Mouse (Mus musculus) liver, postnatal 0 days (tissue): ENCODE results near the gene Dach1.

Experiments
- CTCF ChIP-seq: sonication (generic); IDR thresholded peaks from 2 replicates; pipeline ENCODE4 v1.5.1; 2016; ENCODE audit warnings: antibody characterized with exemption, low read depth
- EP300 ChIP-seq: IDR thresholded peaks from 2 replicates; pipeline ENCODE4 v1.6.1; 2016; ENCODE audit warnings: antibody characterized with exemption, low read depth, mild to moderate bottlenecking

GRCm38 (mm10) chr14:98123032-98123431 is 46.5 kb downstream of the Dach1 start:
- TF ChIP-seq EP300 (no peak), CTCF (no peak)
